Mouse (Mus musculus) left cerebral cortex, adult 9 months (tissue): ENCODE results near the gene Sgf29.

Experiments used
- DNase-seq, 2 experiments: peaks; one replicate each; pipeline ENCODE4 v3.0.0; 2022; ENCODE audit warnings: low spot score in 2 of 2

Gene Sgf29

DNA sequence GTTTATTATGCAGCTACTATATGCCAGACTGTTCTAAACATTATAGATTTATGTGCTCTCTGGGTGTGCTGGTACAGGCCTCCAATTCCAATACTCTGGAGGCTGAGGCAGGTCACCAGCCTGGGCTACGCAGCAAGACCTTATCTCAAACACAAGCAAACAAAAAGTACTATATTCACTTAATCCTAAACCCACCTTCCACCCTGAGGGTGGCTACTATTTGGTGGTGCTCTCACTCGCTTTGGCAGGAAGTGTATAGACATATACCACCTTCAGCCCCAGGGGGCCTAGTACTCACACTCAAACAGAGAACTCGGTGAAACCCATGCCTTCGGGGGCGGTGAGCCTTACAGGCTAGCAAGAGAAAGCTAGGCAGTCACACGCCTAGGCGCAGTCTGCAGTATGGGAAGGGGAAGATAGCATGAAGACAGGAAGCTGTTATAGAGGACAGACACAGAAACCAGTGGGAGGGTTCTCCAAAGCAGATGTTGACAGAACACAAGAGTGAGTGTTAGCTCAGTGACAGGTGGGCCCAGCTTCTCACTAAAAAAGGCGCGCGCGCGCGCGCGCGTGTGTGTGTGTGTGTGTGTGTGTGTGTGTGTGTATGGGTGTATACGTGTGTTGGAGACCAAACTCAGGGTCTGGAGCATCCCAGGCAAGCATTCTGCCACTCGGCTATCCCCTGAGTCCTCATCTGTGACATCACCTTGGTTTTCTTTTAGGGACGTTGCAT is 58.5 kb downstream of the Sgf29 start, which contains the start of gene Coro1a:
Gene Coro1a, minus strand, starts transcription at position 346 of the 733 bp plus-strand sequence.
- DNase-seq: no peak

DNA sequence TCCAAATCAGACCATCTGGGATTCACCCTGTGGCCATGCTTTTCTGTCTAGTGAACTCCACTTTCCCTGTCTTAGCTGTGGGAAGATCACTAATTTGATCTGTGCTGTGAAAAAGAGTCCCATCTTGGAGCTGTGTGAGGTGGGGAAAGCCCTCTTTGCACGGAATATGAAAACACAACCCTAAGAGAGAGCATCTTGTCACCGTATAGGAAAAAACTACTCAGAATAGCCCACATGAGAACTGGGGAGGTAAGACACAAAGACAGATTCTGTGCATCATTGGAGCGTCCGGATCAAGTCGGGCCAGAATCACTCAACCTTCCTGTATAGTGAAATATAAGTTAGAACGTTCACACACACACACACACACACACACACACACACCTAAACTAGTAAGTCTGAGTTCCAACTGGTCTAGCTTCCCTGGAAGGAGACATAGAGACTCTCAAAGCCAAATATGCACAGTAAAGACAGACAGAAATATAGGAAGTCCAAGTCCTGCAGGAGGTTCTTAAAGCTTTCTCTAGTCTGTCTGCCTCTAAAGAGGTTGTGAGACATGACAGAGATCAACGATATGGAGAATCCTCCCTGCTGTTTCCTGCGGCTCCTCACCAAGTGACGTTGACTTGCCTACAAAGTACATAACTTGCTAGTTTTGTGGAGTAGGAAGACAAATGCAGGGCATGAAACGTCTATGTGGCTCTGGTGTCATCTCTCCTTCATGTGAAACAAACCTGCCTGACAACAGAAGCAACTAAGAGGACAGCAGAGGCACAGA is 59.3 kb downstream of the Sgf29 start:
- DNase-seq: no peak

DNA sequence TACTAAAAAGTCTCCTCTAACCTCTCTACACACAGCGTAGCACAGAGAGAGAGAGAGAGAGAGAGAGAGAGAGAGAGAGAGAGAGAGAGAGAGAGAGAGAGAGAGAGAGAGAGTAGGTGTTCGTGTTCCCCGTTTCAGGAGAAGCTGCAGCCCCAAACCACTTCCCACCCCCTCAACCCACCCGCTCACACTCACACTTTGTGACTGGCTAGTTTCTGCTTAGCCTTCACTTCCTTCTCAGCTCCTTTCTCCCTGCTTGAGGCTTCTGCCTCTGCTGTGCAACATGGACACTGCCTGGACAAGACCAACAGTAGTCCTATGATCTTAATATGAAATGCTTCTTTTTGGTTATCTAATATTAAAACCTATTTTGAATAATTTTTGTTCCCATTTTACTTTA is 61.2 kb downstream of the Sgf29 start:
- no peak for DNase-seq

DNA sequence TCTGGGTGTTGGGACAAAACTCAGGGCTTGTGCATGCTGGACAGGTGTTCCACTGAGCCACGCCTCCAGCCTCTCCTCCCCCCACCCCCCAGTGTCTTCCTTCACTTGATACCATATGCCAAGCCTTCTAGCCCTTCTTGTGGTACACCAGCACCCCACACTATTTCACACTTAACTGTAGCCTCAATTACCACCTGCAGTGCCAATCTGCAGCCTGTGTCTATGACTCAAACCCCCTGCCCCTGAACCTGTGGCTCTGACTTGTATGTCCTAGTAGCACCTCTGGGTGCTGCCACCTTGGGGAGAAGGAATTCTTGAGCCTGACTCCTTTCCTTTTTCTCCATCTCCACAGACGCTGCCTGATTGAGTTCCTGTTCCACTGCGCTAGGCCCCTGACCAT is 62.8 kb downstream of the Sgf29 start:
- no peak for DNase-seq

DNA sequence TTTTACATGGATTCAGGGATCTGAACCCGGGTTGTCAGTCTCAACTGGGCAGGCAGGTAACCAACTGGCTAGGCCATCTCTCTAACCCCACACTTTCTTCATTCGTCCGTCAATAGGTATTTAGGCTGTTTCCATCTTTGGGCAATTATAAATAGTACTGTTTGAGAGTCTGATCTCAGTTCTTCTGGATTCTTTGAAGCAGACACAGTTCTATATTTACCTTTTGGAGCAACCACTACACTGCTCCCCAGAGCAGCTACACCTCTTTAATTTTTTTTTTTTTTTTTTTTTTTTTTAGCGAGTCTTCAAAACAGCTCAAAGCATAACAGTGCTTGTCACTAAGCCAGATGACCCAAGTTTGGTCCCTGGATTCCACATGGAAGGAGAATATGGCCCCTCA is 66.6 kb downstream of the Sgf29 start:
- no peak for DNase-seq

DNA sequence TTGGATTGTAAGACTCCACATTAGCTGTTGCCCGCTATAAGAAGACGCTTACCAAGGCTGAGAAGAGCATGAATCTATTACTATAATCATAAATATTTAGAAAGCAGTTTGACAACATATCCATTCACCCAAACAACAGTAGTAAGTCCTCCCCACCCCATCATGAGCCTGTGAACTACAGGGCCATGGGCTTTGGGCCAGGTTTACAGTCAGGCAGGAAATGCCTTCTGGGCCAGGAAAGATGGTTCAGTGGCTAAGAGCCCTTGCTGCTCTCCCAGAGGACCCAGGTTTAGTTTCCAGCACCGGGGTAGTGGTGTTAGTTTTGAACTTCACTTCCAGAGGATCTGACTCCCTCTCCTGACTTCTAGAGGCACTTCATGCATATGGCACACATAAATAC is 68.5 kb downstream of the Sgf29 start:
- no peak for DNase-seq

DNA sequence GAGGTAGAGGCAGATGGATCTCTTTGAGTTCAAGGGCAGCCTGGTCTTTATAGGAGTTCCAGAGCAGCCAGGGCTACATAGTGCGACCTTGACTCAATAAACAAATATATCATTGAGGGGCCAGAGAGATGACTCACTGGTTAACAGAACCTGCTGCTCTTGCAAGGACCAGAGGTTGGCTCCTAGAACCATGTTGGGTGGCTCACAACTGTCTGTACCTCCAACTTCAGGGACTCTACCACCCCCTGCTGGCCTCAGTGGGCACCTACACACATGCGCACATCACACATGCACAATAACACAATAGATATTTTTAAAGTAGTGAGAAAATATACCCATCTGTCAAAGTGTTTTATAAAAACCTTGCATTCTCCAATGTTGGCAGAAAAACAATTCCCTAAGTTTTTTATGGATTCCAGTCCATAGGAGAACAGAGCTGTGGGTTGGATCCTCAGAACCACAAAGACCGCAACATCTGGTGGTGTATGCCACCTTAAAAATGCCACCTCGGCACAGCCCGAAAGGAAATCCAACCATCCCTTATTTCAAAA is 69.8 kb downstream of the Sgf29 start:
- no peak for DNase-seq

DNA sequence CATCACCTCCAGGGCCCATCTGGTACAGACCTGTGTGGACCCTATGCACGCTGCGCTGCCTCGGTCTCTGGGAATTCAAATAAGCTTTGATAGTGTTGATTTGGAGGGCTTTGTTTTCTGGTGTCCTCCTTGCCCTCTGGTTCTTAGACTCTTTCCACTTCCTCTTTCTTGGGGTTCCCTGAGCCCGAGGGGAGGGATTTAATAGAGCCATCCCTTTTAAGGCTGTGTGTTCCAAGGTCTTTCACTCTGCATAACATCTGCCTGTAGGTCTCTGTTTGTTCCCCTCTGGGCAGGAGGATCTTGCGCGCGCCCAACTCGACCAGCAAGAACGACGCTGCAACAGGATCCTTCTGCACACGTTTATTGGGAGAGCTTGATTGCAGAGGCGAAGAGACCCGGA is 72.5 kb downstream of the Sgf29 start:
- no peak for DNase-seq
